Mouse (Mus musculus) kidney, postnatal 0 days (tissue): ENCODE results near the gene Mogs. TPM values are rescaled to one million over a fixed set of nuclear protein-coding genes. Genes with fewer than 3 reads are reported as not detected.

ENCODE experiments used
- ATAC-seq: fragments of 200-750 bp; cut with Nextera tagmentation; replicated peaks from 2 replicates; pipeline ENCODE4 v1.8.0; 2017; ENCODE audit warnings: low read depth, moderate number of reproducible peaks, moderate TSS enrichment, moderate library complexity; ENCODE audit not compliant: low FRiP score
- DNase-seq: peaks from one replicate; pipeline ENCODE4 v3.0.0-alpha.2; 2016; ENCODE audit warnings: low spot score
- H3K27ac ChIP-seq: fragments of 300-500 bp; sonication (generic); 2 replicates; pipeline ENCODE4 v1.5.1; 2014; ENCODE audit warnings: mild to moderate bottlenecking
- H3K27me3 ChIP-seq: fragments of 300-500 bp; sonication (generic); 2 replicates; pipeline ENCODE4 v1.6.1; 2014; ENCODE audit warnings: low read length, mixed read lengths; ENCODE audit not compliant: insufficient read depth
- H3K36me3 ChIP-seq: fragments of 300-500 bp; sonication (generic); 2 replicates; pipeline ENCODE4 v1.6.1; 2014; ENCODE audit warnings: low read length, mixed read lengths; ENCODE audit not compliant: insufficient read depth
- H3K4me1 ChIP-seq: fragments of 300-500 bp; sonication (generic); replicated peaks from 2 replicates; pipeline ENCODE4 v1.6.1; 2014; ENCODE audit warnings: antibody characterized with exemption, low read length, mixed read lengths; ENCODE audit not compliant: insufficient read depth
- H3K4me2 ChIP-seq: fragments of 300-500 bp; sonication (generic); 2 replicates; pipeline ENCODE4 v1.6.1; 2014; ENCODE audit warnings: mild to moderate bottlenecking, low read length, moderate library complexity, mixed read lengths
- H3K4me3 ChIP-seq: fragments of 300-500 bp; sonication (generic); replicated peaks from 2 replicates; pipeline ENCODE4 v1.5.1; 2014; ENCODE audit warnings: low read depth, low read length
- H3K9ac ChIP-seq: fragments of 300-500 bp; sonication (generic); 2 replicates; pipeline ENCODE4 v1.6.1; 2014; ENCODE audit warnings: low read depth, low read length
- H3K9me3 ChIP-seq: fragments of 300-500 bp; sonication (generic); replicated peaks from 2 replicates; pipeline ENCODE4 v1.6.1; 2016; ENCODE audit warnings: low read length, inconsistent platforms, mixed read lengths
- CTCF ChIP-seq: IDR thresholded peaks from 2 replicates; pipeline ENCODE4 v1.5.1; 2016; ENCODE audit warnings: antibody characterized with exemption, low read depth, mild to moderate bottlenecking, moderate library complexity
- WGBS: fragments of 180-500 bp; shearing (Covaris S2); extraction: QIAGEN DNeasy Blood & Tissue Kit; methylation state at CpG from one replicate; pipeline ENCODE4 v1.1.7; 2014; 5-methylcytosine and 5-hydroxymethylcytosine counted together
- polyA plus RNA-seq: library from polyadenylated mRNA; unstranded; fragments of >200 nt; fragmentation: Nextera tagmentation; extraction: Ambion mirVana; gene quantifications from 2 replicates; pipeline ENCODE4 v1.2.1, GENCODE M21; 2015

Mogs gene
- polyA plus RNA-seq, 1 experiment from 2014 or later, result 37.6 TPM

- Histone ChIP-seq H3K36me3 (no peaks in the 10 kb centered on the region), H3K4me1 (peaks cover 15% of the 10 kb centered on the region), H3K27me3 (no peaks in the 10 kb centered on the region), H3K27ac (peak overlapping the region; percentile 78), H3K4me3 (no peak overlapping the region), H3K9me3 (no peaks in the 10 kb centered on the region), H3K9ac (peak overlapping the region; percentile 31; the same call in 1 of the 2 replicates), H3K4me2 (no peak overlapping the region)
- 44% methylated on average over 6 of the region's 6 CpGs for WGBS
- DNase-seq (no peak), ATAC-seq (peak; percentile 72)
- no peak for TF ChIP-seq CTCF
These were observed 16.3 kb downstream of the Mogs start for GRCm38 (mm10) chr6:83131469-83132034.

- H3K4me2 ChIP-seq, result no peak overlapping the region
- ATAC-seq (no peak), DNase-seq (no peak)
- H3K36me3 ChIP-seq, result no peaks in the 10 kb centered on the region
- H3K9ac ChIP-seq, result no peak overlapping the region
- H3K9me3 ChIP-seq, result no peaks in the 10 kb centered on the region
- no peaks in the 10 kb centered on the region for H3K27me3 ChIP-seq
- no peak overlapping the region for H3K4me3 ChIP-seq
- H3K4me1 ChIP-seq, result peaks cover 15% of the 10 kb centered on the region
- peak overlapping the region; percentile 78 for H3K27ac ChIP-seq
- WGBS, result 82% methylated on average over 9 of the region's 9 CpGs
- TF ChIP-seq CTCF, result no peak
These were observed 17.1 kb downstream of the Mogs start for GRCm38 (mm10) chr6:83132176-83132919.

DNA sequence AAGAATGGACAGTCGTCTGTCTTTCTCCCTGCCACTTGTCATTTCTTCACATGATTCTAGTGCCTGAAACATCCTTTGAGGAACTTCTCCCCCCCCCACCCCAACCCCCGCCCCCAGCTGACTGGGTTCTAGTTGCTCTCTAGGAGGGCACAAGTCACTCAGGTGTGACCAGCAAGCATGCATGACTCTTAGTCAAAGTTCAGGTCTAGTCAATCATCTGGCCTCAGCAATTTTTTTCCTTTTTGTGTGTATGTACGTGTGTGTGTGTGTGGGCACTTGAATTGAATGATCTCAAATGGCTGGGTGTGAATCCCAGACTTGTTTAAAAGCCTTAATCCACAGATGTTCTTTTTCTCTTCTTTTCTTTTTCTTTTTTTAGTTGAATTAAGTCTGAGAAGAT is 18.9 kb downstream of the Mogs start:
- TF ChIP-seq CTCF, result no peak
- H3K4me1 ChIP-seq, result peaks cover 25% of the 10 kb centered on the region
- ATAC-seq, result no peak; the same call in 1 of the 2 replicates
- no peak overlapping the region for H3K4me2 ChIP-seq
- no peak overlapping the region for H3K27ac ChIP-seq
- H3K4me3 ChIP-seq, result no peak overlapping the region
- 0 out of 2 replicates have a peak, but pooled peaks cover 2% of the 10 kb centered on the region for H3K36me3 ChIP-seq
- H3K27me3 ChIP-seq, result no peaks in the 10 kb centered on the region
- no peak for DNase-seq
- 54% methylated on average over 3 of the region's 3 CpGs for WGBS
- H3K9ac ChIP-seq, result no peak overlapping the region
- no peaks in the 10 kb centered on the region for H3K9me3 ChIP-seq

DNA sequence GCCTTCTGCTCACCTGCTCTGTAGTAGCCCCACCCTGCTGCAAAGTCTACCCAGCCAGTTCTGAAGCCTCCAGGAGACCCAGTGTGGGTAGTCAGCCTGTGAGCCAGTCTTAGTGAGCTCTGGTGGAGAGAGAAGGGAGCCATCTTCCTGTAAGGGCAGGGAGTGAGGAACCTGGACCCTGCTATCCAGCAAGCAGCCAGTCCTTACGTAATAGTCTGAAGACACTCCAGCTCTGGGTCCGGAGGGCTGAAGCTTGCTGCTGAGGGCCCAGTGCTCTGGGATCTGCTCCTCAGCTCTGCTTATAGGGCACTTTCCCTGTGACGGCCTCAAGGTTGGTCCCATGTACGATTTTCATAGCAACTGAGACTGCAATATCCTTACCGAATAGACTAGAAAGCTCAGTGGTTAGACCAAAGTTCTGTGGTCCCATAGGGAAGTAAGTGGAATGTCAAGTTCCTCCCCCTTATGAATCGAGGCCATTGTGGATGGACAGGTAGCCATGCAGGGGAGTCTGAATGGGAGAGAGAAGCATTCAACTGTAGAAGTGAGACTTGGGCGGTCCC is 19.7 kb downstream of the Mogs start, which contains the start of gene Rtkn:
TSS of gene Rtkn (plus strand) at position 513 of the 563 bp plus-strand sequence.
- Histone ChIP-seq H3K27me3 (no peaks in the 10 kb centered on the region), H3K9ac (peak within 1 kb of the TSS; percentile 83), H3K9me3 (no peaks in the 10 kb centered on the region), H3K4me2 (peak within 1 kb of the TSS; percentile 87), H3K27ac (peak within 1 kb of the TSS; percentile 100), H3K4me1 (peaks cover 25% of the 10 kb centered on the region), H3K36me3 (0 out of 2 replicates have a peak, but pooled peaks cover 4% of the 10 kb centered on the region), H3K4me3 (peak within 1 kb of the TSS; percentile 53)
- 60% methylated on average over 7 of the region's 7 CpGs for WGBS
- ATAC-seq (no peak), DNase-seq (no peak)
- TF ChIP-seq CTCF, result no peak

DNA sequence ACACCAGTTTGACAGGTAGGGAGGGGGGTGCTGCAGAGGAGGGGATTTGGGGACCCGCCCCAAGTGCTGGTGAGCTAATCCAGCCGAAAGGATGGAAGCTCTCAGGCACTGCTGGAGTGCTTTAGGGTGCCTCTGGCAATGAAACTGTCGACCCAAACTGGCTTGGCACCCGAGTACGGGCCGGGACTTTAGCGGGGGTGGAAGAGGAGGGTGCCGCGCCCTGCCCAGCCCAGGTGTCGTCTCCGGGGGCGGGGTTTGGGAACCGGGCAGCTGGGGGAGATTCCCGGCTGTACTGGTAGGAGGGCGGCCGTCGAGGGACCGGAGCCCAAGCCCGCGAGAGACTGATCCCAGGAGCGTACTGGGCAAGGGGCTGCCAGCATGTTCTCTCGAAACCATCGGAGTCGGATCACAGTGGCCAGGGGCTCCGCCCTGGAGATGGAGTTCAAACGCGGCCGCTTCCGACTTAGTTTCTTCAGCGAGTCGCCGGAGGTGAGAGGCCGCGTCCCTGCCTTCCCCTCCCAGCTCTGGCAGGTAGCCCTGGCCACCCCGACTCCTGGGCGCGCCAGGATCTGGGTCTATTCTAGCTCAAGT is 20.4 kb downstream of the Mogs start:
- Histone ChIP-seq H3K36me3 (0 out of 2 replicates have a peak, but pooled peaks cover 4% of the 10 kb centered on the region), H3K4me1 (peaks cover 25% of the 10 kb centered on the region), H3K9ac (peak overlapping the region; percentile 83), H3K27ac (peak overlapping the region; percentile 100), H3K27me3 (no peaks in the 10 kb centered on the region), H3K9me3 (no peaks in the 10 kb centered on the region), H3K4me2 (peak overlapping the region; percentile 87), H3K4me3 (peak overlapping the region; percentile 53)
- 3% methylated on average over 37 of the region's 37 CpGs for WGBS
- TF ChIP-seq CTCF, result no peak
- DNase-seq, result no peak
- ATAC-seq, result no peak

DNA sequence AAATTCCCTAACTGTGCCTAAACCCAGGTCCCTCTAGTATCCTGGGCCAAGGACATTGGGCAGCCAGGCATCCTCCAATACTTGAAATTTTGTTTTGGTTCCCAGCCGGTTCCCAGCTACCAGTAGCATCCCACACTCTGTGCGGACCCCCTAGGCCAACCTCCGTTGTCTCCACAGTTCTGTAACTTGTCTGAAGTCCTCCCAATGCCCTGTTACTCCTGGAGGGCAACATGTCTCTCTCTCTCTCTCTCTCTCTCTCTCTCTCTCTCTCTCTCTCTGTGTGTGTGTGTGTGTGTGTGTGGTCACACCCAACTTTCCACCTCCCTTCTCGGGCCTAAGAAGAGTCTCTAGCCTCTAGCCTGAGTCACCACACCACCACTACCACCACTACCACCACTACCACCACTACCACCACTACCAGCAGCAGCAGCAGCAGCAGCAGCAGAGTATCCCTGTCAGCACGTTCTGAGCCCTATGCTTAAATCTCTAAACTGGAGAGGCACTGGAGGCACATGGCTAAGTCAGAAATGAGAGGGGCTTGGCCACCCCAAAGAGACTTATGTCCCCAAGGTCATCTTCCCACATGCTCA is 21.1 kb downstream of the Mogs start:
- Histone ChIP-seq H3K4me2 (peak overlapping the region; percentile 87), H3K9me3 (no peaks in the 10 kb centered on the region), H3K27ac (peak overlapping the region; percentile 100), H3K9ac (peak overlapping the region; percentile 83), H3K4me1 (peaks cover 26% of the 10 kb centered on the region), H3K36me3 (0 out of 2 replicates have a peak, but pooled peaks cover 4% of the 10 kb centered on the region), H3K4me3 (peak overlapping the region; percentile 53), H3K27me3 (no peaks in the 10 kb centered on the region)
- ATAC-seq (no peak), DNase-seq (no peak)
- no peak for TF ChIP-seq CTCF
- 3% methylated on average over 5 of the region's 5 CpGs for WGBS
